Mouse (Mus musculus) embryonic facial prominence, embryonic 13.5 days (tissue): ENCODE data around the gene Atrn. TPM values are rescaled to one million over a fixed set of nuclear protein-coding genes. Genes with fewer than 3 reads are reported as not detected.

Source experiments
- ATAC-seq: fragments of 200-750 bp; cut with Nextera tagmentation; 2 replicates; pipeline ENCODE4 v1.8.0; 2017; ENCODE audit warnings: low read depth; ENCODE audit not compliant: insufficient number of reproducible peaks, insufficient read depth, low FRiP score, low TSS enrichment
- H3K27ac ChIP-seq: fragments of 300-500 bp; sonication (generic); 2 replicates; pipeline ENCODE4 v1.5.1; 2015; ENCODE audit warnings: moderate library complexity, mild to moderate bottlenecking, inconsistent platforms
- H3K27me3 ChIP-seq: fragments of 300-500 bp; sonication (generic); 2 replicates; pipeline ENCODE4 v1.6.1; 2015; ENCODE audit warnings: mild to moderate bottlenecking, inconsistent platforms
- H3K36me3 ChIP-seq: fragments of 300-500 bp; sonication (generic); 2 replicates; pipeline ENCODE4 v1.6.1; 2015; ENCODE audit warnings: mild to moderate bottlenecking, inconsistent platforms
- H3K4me1 ChIP-seq: fragments of 300-500 bp; sonication (generic); 2 replicates; pipeline ENCODE4 v1.6.1; 2015; ENCODE audit warnings: inconsistent platforms
- H3K4me2 ChIP-seq: fragments of 300-500 bp; sonication (generic); 2 replicates; pipeline ENCODE4 v1.6.1; 2015; ENCODE audit warnings: moderate library complexity, mild to moderate bottlenecking, inconsistent platforms
- H3K4me3 ChIP-seq: fragments of 300-500 bp; sonication (generic); 2 replicates; pipeline ENCODE4 v1.5.1; 2015; ENCODE audit warnings: mild to moderate bottlenecking, inconsistent platforms
- H3K9ac ChIP-seq: fragments of 300-500 bp; sonication (generic); 2 replicates; pipeline ENCODE4 v1.6.1; 2015; ENCODE audit warnings: mild to moderate bottlenecking, inconsistent platforms
- H3K9me3 ChIP-seq: fragments of 300-500 bp; sonication (generic); 2 replicates; pipeline ENCODE4 v1.6.1; 2016; ENCODE audit warnings: inconsistent platforms
- WGBS: fragments of 180-500 bp; shearing (Covaris S2); methylation state at CpG from one replicate; pipeline ENCODE4 v1.1.7; 2015; ENCODE audit warnings: mixed read lengths; 5-methylcytosine and 5-hydroxymethylcytosine counted together
- polyA plus RNA-seq: library from polyadenylated mRNA; unstranded; fragments of >200 nt; fragmentation: Nextera tagmentation; extraction: Ambion mirVana; gene quantifications from 2 replicates; pipeline ENCODE4 v1.2.1, GENCODE M21; 2015

Atrn gene
- 9.6 and 10.7 TPM in 2 replicates for polyA plus RNA-seq

- Histone ChIP-seq H3K27me3 (no peaks in the 10 kb centered on the region), H3K4me3 (peak within 1 kb of the TSS; percentile 100), H3K27ac (peak within 1 kb of the TSS; percentile 69), H3K9me3 (no peaks in the 10 kb centered on the region), H3K4me1 (peaks cover 24% of the 10 kb centered on the region), H3K9ac (peak within 1 kb of the TSS; percentile 94), H3K4me2 (peak within 1 kb of the TSS; percentile 90), H3K36me3 (peaks cover 9% of the 10 kb centered on the region; the same call in 1 of the 2 replicates)
- WGBS, result 4% methylated on average over 46 of the region's 50 CpGs
- ATAC-seq, result peak; percentile 95
These were observed at the start of gene Atrn, which contains the start of gene 4930402H24Rik for GRCm38 (mm10) chr2:130905751-130906583. Gene Atrn, plus strand, starts transcription at chr2:130906495. Gene 4930402H24Rik, minus strand, starts transcription at chr2:130906406.

- Histone ChIP-seq H3K4me3 (no peak overlapping the region), H3K9ac (no peak overlapping the region), H3K36me3 (no peaks in the 10 kb centered on the region), H3K27me3 (no peaks in the 10 kb centered on the region), H3K4me1 (no peaks in the 10 kb centered on the region), H3K27ac (no peak overlapping the region), H3K9me3 (no peaks in the 10 kb centered on the region), H3K4me2 (no peak overlapping the region)
- 85% methylated on average over 3 of the region's 3 CpGs for WGBS
- ATAC-seq, result no peak
These were observed 44.2 kb upstream of the Atrn start for GRCm38 (mm10) chr2:130862091-130862490.

GRCm38 (mm10) chr2:130870916-130871315, 35.4 kb upstream of the Atrn start:
- H3K9me3 ChIP-seq, result no peaks in the 10 kb centered on the region
- ATAC-seq, result no peak
- no peak overlapping the region for H3K9ac ChIP-seq
- H3K36me3 ChIP-seq, result peaks cover 2% of the 10 kb centered on the region; the same call in 1 of the 2 replicates
- H3K4me2 ChIP-seq, result no peak overlapping the region
- H3K27ac ChIP-seq, result no peak overlapping the region
- no peak overlapping the region for H3K4me3 ChIP-seq
- no peaks in the 10 kb centered on the region for H3K27me3 ChIP-seq
- no peaks in the 10 kb centered on the region for H3K4me1 ChIP-seq
- 86% methylated on average over 5 of the region's 5 CpGs for WGBS

- no peak for ATAC-seq
These were observed 28.9 kb upstream of the Atrn start for GRCm38 (mm10) chr2:130877376-130877775.

GRCm38 (mm10) chr2:130886983-130887382, 19.3 kb upstream of the Atrn start:
- H3K4me1 ChIP-seq, result no peaks in the 10 kb centered on the region
- no peak for ATAC-seq
- no peaks in the 10 kb centered on the region for H3K9me3 ChIP-seq
- no peaks in the 10 kb centered on the region for H3K27me3 ChIP-seq
- peaks cover 10% of the 10 kb centered on the region for H3K36me3 ChIP-seq
- no peak overlapping the region for H3K9ac ChIP-seq
- no peak overlapping the region for H3K4me2 ChIP-seq
- H3K4me3 ChIP-seq, result no peak overlapping the region
- no peak overlapping the region for H3K27ac ChIP-seq

More at GRCm38 (mm10) chr2:130877376-130877775, 28.9 kb upstream of the Atrn start:
- H3K4me3 ChIP-seq, result no peak overlapping the region
- no peak overlapping the region for H3K27ac ChIP-seq
- H3K4me1 ChIP-seq, result no peaks in the 10 kb centered on the region
- no peak overlapping the region for H3K9ac ChIP-seq
- 52% methylated on average over 3 of the region's 3 CpGs for WGBS
- H3K9me3 ChIP-seq, result no peaks in the 10 kb centered on the region
- H3K27me3 ChIP-seq, result no peaks in the 10 kb centered on the region
- no peak overlapping the region for H3K4me2 ChIP-seq
- H3K36me3 ChIP-seq, result peaks cover 13% of the 10 kb centered on the region

GRCm38 (mm10) chr2:130887456-130887855, 18.8 kb upstream of the Atrn start:
- ATAC-seq, result no peak
- no peaks in the 10 kb centered on the region for H3K4me1 ChIP-seq
- H3K4me3 ChIP-seq, result no peak overlapping the region
- WGBS, result 85% methylated on average over 1 of the region's 1 CpGs
- H3K9ac ChIP-seq, result no peak overlapping the region
- H3K27me3 ChIP-seq, result no peaks in the 10 kb centered on the region
- H3K9me3 ChIP-seq, result no peaks in the 10 kb centered on the region
- peaks cover 11% of the 10 kb centered on the region; the same call in 1 of the 2 replicates for H3K36me3 ChIP-seq
- no peak overlapping the region for H3K4me2 ChIP-seq
- H3K27ac ChIP-seq, result no peak overlapping the region

- WGBS, result 91% methylated on average over 2 of the region's 2 CpGs
- no peaks in the 10 kb centered on the region for H3K27me3 ChIP-seq
- H3K36me3 ChIP-seq, result 0 out of 2 replicates have a peak, but pooled peaks cover 8% of the 10 kb centered on the region
- H3K9me3 ChIP-seq, result no peaks in the 10 kb centered on the region
- no peak overlapping the region for H3K4me2 ChIP-seq
- ATAC-seq, result no peak
- H3K4me3 ChIP-seq, result no peak overlapping the region
- no peak overlapping the region for H3K27ac ChIP-seq
- no peak overlapping the region for H3K9ac ChIP-seq
- H3K4me1 ChIP-seq, result no peaks in the 10 kb centered on the region
These were observed 9.4 kb upstream of the Atrn start for GRCm38 (mm10) chr2:130896944-130897343.

- WGBS, result 67% methylated on average over 2 of the region's 2 CpGs
- Histone ChIP-seq H3K9ac (no peak overlapping the region), H3K27ac (no peak overlapping the region), H3K4me3 (no peak overlapping the region), H3K4me1 (no peaks in the 10 kb centered on the region), H3K4me2 (no peak overlapping the region), H3K27me3 (no peaks in the 10 kb centered on the region), H3K36me3 (0 out of 2 replicates have a peak, but pooled peaks cover 6% of the 10 kb centered on the region), H3K9me3 (no peaks in the 10 kb centered on the region)
- ATAC-seq, result no peak
These were observed 8.4 kb upstream of the Atrn start for GRCm38 (mm10) chr2:130897856-130898255.

- Histone ChIP-seq H3K9me3 (no peaks in the 10 kb centered on the region), H3K36me3 (peaks cover 11% of the 10 kb centered on the region; the same call in 1 of the 2 replicates), H3K4me1 (no peaks in the 10 kb centered on the region), H3K4me3 (no peak overlapping the region), H3K27me3 (no peaks in the 10 kb centered on the region), H3K4me2 (no peak overlapping the region), H3K27ac (no peak overlapping the region), H3K9ac (no peak overlapping the region)
- ATAC-seq, result no peak
- WGBS, result 75% methylated on average over 2 of the region's 2 CpGs
These were observed 7.5 kb upstream of the Atrn start for GRCm38 (mm10) chr2:130898783-130899182.

GRCm38 (mm10) chr2:130906584-130907315, 455 bp downstream of the Atrn start:
- peak overlapping the region; percentile 100 for H3K4me3 ChIP-seq
- peaks cover 24% of the 10 kb centered on the region for H3K4me1 ChIP-seq
- no peaks in the 10 kb centered on the region for H3K9me3 ChIP-seq
- H3K27ac ChIP-seq, result peak overlapping the region; percentile 69
- no peaks in the 10 kb centered on the region for H3K27me3 ChIP-seq
- peaks cover 9% of the 10 kb centered on the region; the same call in 1 of the 2 replicates for H3K36me3 ChIP-seq
- H3K4me2 ChIP-seq, result peak overlapping the region; percentile 90
- peak overlapping the region; percentile 94 for H3K9ac ChIP-seq
- WGBS, result under 1% methylated on average over 56 of the region's 58 CpGs
- peak; percentile 69 for ATAC-seq

- H3K27me3 ChIP-seq, result no peaks in the 10 kb centered on the region
- no peaks in the 10 kb centered on the region for H3K36me3 ChIP-seq
- no peak overlapping the region for H3K27ac ChIP-seq
- no peak overlapping the region for H3K9ac ChIP-seq
- peaks cover 36% of the 10 kb centered on the region for H3K4me1 ChIP-seq
- no peaks in the 10 kb centered on the region for H3K9me3 ChIP-seq
- no peak overlapping the region for H3K4me3 ChIP-seq
- 82% methylated on average over 1 of the region's 1 CpGs for WGBS
- no peak overlapping the region for H3K4me2 ChIP-seq
- ATAC-seq, result no peak
These were observed 5.4 kb downstream of the Atrn start for GRCm38 (mm10) chr2:130911691-130912090.
